Mouse (Mus musculus) brain, embryonic 14.5 days (tissue): Measurements from ENCODE around the gene Zfp36.

Experiments used
- CTCF ChIP-seq: fragments of 200-500 bp; IDR thresholded peaks from 2 replicates; pipeline ENCODE4 v1.5.1; 2012; ENCODE audit warnings: inconsistent platforms, mild to moderate bottlenecking, moderate library complexity, borderline replicate concordance; ENCODE audit not compliant: insufficient read depth, insufficient read length; ENCODE audit errors: extremely low read depth
- POLR2A ChIP-seq: fragments of 200-500 bp; IDR thresholded peaks from 2 replicates; pipeline ENCODE4 v1.6.1; 2012; ENCODE audit warnings: mild to moderate bottlenecking, inconsistent platforms, borderline replicate concordance; ENCODE audit not compliant: poor library complexity, insufficient read depth, insufficient read length, severe bottlenecking; ENCODE audit errors: extremely low read depth

GRCm38 (mm10) chr7:28423018-28423417 lies 43.0 kb upstream of the Zfp36 start:
- no peak for TF ChIP-seq POLR2A
- no peak for TF ChIP-seq CTCF
